Mouse (Mus musculus) forebrain, postnatal 0 days (tissue): Measurements from ENCODE around the gene Prl2c3. TPM values are rescaled to one million over a fixed set of nuclear protein-coding genes. Genes with fewer than 3 reads are reported as not detected.
"Not testable (repeated sequence)": the region's sequence is repeated elsewhere in the genome, so short reads cannot be mapped to it uniquely, and the experiment has no call there.

ENCODE experiments used
- ATAC-seq: fragments of 200-750 bp; cut with Nextera tagmentation; 2 replicates; pipeline ENCODE4 v1.8.0; 2017; ENCODE audit warnings: mild to moderate bottlenecking, moderate library complexity
- DNase-seq: peaks from one replicate; pipeline ENCODE4 v3.0.0-alpha.2; 2015
- H3K27ac ChIP-seq: fragments of 300-500 bp; sonication (generic); 2 replicates; pipeline ENCODE4 v1.5.1; 2014; ENCODE audit warnings: low read depth, mild to moderate bottlenecking, antibody characterized with exemption, low read length, moderate library complexity, mixed read lengths
- H3K27me3 ChIP-seq: fragments of 300-500 bp; sonication (generic); 2 replicates; pipeline ENCODE4 v1.6.1; 2014; ENCODE audit warnings: mild to moderate bottlenecking, low read length, mixed read lengths; ENCODE audit not compliant: insufficient read depth
- H3K36me3 ChIP-seq: fragments of 300-500 bp; sonication (generic); 2 replicates; pipeline ENCODE4 v1.6.1; 2014; ENCODE audit warnings: mild to moderate bottlenecking, moderate library complexity; ENCODE audit not compliant: insufficient read depth
- H3K4me1 ChIP-seq: fragments of 300-500 bp; sonication (generic); 2 replicates; pipeline ENCODE4 v1.6.1; 2014; ENCODE audit warnings: antibody characterized with exemption; ENCODE audit not compliant: insufficient read depth
- H3K4me2 ChIP-seq: fragments of 300-500 bp; sonication (generic); 2 replicates; pipeline ENCODE4 v1.6.1; 2014; ENCODE audit warnings: low read depth, mild to moderate bottlenecking, moderate library complexity
- H3K4me3 ChIP-seq: fragments of 300-500 bp; sonication (generic); 2 replicates; pipeline ENCODE4 v1.5.1; 2014; ENCODE audit warnings: low read depth, low read length, mixed read lengths
- H3K9ac ChIP-seq: fragments of 300-500 bp; sonication (generic); 2 replicates; pipeline ENCODE4 v1.6.1; 2014; ENCODE audit warnings: mild to moderate bottlenecking
- H3K9me3 ChIP-seq: fragments of 300-500 bp; sonication (generic); 2 replicates; pipeline ENCODE4 v1.6.1; 2016; ENCODE audit warnings: low read length
- CTCF ChIP-seq: sonication (generic); IDR thresholded peaks from 2 replicates; pipeline ENCODE4 v1.5.1; 2016; ENCODE audit warnings: antibody characterized with exemption, control low read depth, low read depth
- WGBS: fragments of 180-500 bp; shearing (Covaris S2); extraction: QIAGEN DNeasy Blood & Tissue Kit; methylation state at CpG from one replicate; pipeline ENCODE4 v1.1.7; 2014; 5-methylcytosine and 5-hydroxymethylcytosine counted together
- polyA plus RNA-seq: library from polyadenylated mRNA; unstranded; fragments of >200 nt; fragmentation: Nextera tagmentation; extraction: Ambion mirVana; gene quantifications from 2 replicates; pipeline ENCODE4 v1.2.1, GENCODE M21; 2015
- total RNA-seq: library from RNA; depleted of rRNA; stranded (reverse); fragments of >200 nt; gene quantifications from 2 replicates; pipeline ENCODE4 v1.2.3, GENCODE M21; 2014; rRNA removed

Gene Prl2c3
- total RNA-seq (not detected in 2 replicates), polyA plus RNA-seq (not detected in 2 replicates)

DNA sequence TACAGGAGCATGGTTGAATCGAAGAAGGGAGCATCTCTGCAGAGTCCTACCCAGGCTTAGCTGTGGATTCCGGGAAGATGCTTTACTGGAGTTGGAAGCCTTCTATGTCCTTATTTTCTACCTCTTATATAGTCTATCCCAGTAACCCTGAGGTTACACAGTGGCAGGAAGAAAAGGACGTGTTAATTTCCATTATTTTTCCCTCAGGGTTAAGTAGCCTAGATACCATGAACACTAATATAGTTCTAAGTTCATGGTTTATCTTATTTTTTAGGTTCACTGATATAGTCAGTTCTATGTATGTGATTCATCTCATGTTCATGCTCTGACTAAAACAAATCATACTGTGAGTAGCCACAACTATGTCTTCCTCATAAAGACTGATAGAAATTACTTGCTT lies at the start of gene Prl2c3:
TSS of gene Prl2c3 (minus strand) at position 101 of the 400 bp plus-strand sequence.
- not testable (repeated sequence) for H3K4me2 ChIP-seq, DNase-seq, H3K9ac ChIP-seq, H3K27ac ChIP-seq, ATAC-seq, H3K36me3 ChIP-seq, H3K4me3 ChIP-seq, H3K4me1 ChIP-seq, H3K9me3 ChIP-seq, H3K27me3 ChIP-seq
- 69% methylated on average over 3 of the region's 3 CpGs for WGBS

DNA sequence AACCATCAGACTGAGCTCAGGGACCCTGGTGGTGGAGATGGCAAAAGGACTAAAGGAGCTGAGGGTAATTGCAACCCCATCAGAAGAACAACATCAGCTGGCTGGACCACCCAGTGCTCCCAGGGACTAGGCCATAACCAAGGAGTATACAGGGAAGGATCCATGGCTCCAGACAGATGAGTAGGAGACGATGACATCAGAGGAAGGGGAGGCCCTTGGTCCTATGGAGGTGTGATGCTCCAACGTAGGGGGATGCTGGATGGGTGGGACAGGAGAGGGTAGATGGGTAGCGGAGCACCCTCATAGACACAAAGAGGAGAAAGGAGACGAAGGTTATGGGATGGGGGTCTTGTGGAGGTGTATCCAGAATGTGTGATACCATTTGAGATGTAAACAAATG lies 48.4 kb upstream of the Prl2c3 start:
- H3K36me3 ChIP-seq, H3K27ac ChIP-seq, H3K4me3 ChIP-seq, H3K9ac ChIP-seq, H3K27me3 ChIP-seq, DNase-seq, H3K4me2 ChIP-seq, H3K4me1 ChIP-seq: not testable (repeated sequence)
- peaks cover 12% of the 10 kb centered on the region; the same call in 1 of the 2 replicates for H3K9me3 ChIP-seq
- 0 out of 2 replicates have a peak, but pooled peaks have one; percentile 20 for ATAC-seq
- 73% methylated on average over 4 of the region's 4 CpGs for WGBS

DNA sequence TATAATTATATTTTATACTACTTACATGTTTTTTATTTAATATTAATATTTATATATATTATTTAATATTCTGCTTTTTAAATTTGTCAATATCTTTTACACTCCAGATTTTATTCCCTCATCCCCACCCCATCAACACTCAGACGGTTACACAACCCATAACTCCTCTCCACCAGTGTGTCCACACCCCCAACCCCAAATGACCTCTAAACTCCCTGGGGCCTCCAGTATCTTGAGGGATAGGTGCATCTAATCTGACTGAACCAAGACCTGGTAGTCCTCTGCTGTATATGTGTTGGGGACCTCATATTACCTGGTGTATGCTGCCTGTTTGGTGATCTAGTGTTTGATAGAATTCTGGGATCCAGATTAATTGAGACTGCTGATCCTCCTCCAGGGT lies 44.8 kb upstream of the Prl2c3 start:
- H3K27me3 ChIP-seq, H3K36me3 ChIP-seq, H3K9ac ChIP-seq, DNase-seq, ATAC-seq, H3K4me3 ChIP-seq, H3K4me1 ChIP-seq, H3K4me2 ChIP-seq, H3K27ac ChIP-seq: not testable (repeated sequence)
- H3K9me3 ChIP-seq, result peaks cover 20% of the 10 kb centered on the region; the same call in 1 of the 2 replicates
- 87% methylated on average over 1 of the region's 1 CpGs for WGBS

DNA sequence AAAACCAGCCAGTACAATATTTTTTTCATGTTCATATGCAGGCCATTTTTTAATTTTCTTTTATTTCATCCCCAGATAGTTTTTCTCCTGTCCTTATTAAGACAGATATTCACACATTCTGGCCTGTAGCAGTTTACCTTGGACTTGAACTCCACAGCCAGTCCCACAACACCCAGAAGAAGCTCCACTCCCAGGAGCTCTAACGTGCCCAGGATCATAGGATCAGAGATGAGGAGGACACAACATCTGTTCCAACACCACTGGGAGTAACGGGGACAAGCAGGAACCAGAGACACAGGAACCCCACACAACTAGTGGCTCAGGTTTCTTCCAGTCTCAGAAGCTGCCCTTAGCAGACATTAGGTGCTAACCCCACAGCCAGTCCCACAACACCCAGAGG lies 37.7 kb upstream of the Prl2c3 start:
- not testable (repeated sequence) for H3K27ac ChIP-seq, H3K4me3 ChIP-seq, ATAC-seq, H3K4me2 ChIP-seq, H3K36me3 ChIP-seq, H3K4me1 ChIP-seq, H3K27me3 ChIP-seq, H3K9ac ChIP-seq, DNase-seq
- WGBS, result 71% methylated on average over 2 of the region's 2 CpGs
- H3K9me3 ChIP-seq, result peaks cover 27% of the 10 kb centered on the region

DNA sequence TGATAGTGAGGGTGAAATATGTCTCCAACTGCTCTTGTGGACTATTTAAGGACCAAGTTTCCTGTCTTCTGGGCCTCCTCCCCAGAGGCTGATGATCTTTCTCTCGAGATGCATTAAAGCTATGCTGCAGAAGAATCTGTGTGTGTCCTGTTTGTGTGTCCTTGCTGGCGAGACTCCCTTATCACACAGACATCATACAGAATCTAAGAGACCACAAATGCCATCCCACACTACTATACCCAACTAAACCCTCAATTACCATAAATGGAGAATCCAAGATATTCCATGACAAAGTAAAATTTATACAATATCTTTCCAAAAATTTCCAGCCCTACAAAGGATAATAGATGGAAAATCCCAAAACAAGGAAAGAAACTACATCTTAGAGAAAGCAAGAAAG lies 31.9 kb upstream of the Prl2c3 start:
- Histone ChIP-seq H3K27ac (no peak overlapping the region), H3K4me2 (no peak overlapping the region), H3K36me3 (no peaks in the 10 kb centered on the region), H3K9me3 (peaks cover 37% of the 10 kb centered on the region), H3K4me3 (no peak overlapping the region), H3K4me1 (no peaks in the 10 kb centered on the region), H3K9ac (no peak overlapping the region), H3K27me3 (no peaks in the 10 kb centered on the region)
- no peak for TF ChIP-seq CTCF
- 74% methylated on average over 2 of the region's 2 CpGs for WGBS
- ATAC-seq, result no peak
- DNase-seq, result no peak

DNA sequence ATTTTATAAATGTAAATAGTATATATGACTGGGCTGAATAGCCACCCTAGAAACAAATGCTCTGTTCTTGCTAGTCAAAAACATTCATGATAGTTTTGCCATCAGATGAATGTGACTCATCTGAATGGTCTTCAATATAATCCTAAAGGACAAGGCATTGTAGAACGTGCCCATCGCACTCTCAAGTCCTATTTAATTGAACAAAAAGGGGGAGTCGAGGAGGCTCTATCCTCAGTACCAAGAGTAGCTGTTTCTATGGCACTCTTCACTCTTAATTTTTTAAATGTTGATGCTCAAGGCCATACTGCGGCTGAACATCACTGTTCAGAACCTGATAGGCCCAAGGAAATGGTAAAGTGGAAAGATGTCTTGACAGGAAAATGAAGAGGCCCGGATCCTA lies 29.2 kb upstream of the Prl2c3 start:
- no peak overlapping the region for H3K27ac ChIP-seq
- ATAC-seq, result no peak
- no peaks in the 10 kb centered on the region for H3K4me1 ChIP-seq
- no peaks in the 10 kb centered on the region for H3K36me3 ChIP-seq
- TF ChIP-seq CTCF, result no peak
- H3K9me3 ChIP-seq, result peaks cover 29% of the 10 kb centered on the region
- 88% methylated on average over 5 of the region's 5 CpGs for WGBS
- no peak overlapping the region for H3K9ac ChIP-seq
- no peak overlapping the region for H3K4me3 ChIP-seq
- H3K4me2 ChIP-seq, result no peak overlapping the region
- peak; percentile 1 for DNase-seq
- no peaks in the 10 kb centered on the region for H3K27me3 ChIP-seq

DNA sequence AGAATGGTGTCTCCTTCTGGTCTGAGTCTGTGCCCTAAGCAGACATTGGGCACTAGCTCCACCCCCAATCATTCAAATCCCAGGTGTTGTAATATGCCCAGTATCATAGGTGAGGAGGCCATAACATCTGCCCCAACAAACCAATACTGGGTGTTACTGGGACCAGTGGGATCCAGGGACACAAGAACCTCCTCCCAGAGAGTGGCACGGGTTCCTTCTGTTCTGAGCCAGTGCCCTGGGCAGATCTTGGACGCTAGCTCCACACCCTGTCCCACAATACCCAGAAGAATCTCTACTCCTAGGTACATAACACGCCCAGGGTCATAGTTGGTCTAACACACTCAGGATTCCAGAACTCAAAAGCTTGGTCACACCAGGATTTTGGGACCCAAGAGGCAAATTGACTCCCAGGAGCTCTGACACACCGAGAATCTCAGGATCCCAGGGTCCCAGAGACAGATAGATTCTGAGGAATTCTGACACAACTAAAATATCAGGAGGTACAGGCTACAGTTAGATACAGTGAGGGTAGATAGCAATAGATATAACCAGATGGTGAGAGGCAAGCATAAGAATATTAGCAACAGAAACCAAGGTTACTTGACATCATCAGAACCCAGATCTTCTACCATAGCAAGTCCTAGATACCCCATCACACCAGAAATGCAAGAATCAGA lies 24.8 kb upstream of the Prl2c3 start:
- not testable (repeated sequence) for ATAC-seq, H3K36me3 ChIP-seq, H3K4me1 ChIP-seq, H3K27ac ChIP-seq, H3K27me3 ChIP-seq, H3K4me3 ChIP-seq, H3K4me2 ChIP-seq, DNase-seq, H3K9ac ChIP-seq
- WGBS, result 67% methylated on average over 4 of the region's 4 CpGs
- peaks cover 21% of the 10 kb centered on the region for H3K9me3 ChIP-seq

DNA sequence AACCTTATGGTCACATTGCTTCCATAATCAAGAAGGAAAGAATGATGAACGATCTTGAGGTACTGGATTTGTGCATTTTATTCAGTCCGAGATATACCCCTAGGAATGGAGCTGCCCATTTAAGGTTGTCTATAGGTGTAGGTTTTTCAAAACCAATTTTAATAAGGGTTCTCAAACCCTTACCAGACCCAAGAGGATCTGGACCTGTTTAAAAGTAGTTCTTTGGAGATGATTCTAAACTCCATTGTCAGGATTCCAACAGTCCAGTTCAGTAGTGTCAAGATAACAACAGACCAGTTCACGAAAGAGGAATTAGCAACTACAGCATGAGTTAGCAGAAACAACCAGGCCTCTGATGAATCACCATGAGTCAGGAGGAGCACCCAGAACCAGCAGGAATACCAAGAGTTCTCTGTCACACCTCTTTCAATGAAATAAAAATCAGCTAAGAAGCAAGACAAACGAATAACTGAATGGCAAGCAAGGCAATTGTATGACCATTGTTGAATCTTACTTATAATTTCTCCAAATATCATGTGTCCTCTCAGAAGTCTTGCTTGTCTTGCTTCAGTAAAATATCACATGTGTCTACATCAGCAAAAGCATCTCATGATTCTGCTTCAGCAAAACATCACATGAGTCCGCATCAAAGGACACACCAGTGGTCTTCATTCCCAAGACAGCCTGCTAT lies 14.0 kb upstream of the Prl2c3 start:
- ATAC-seq, H3K9me3 ChIP-seq, H3K27ac ChIP-seq, H3K4me1 ChIP-seq, H3K9ac ChIP-seq, H3K4me2 ChIP-seq, DNase-seq, H3K36me3 ChIP-seq, H3K27me3 ChIP-seq, H3K4me3 ChIP-seq: not testable (repeated sequence)
- WGBS, result 87% methylated on average over 5 of the region's 5 CpGs
